Mouse (Mus musculus): Measurements from ENCODE around the gene Urb1. TPM values are rescaled to one million over a fixed set of nuclear protein-coding genes. Genes with fewer than 3 reads are reported as not detected.

The Urb1 gene
- polyA plus RNA-seq (2015; fragmentation: Nextera tagmentation; extraction: Ambion mirVana): 4.2 and 5.1 TPM in 2 replicates

DNA sequence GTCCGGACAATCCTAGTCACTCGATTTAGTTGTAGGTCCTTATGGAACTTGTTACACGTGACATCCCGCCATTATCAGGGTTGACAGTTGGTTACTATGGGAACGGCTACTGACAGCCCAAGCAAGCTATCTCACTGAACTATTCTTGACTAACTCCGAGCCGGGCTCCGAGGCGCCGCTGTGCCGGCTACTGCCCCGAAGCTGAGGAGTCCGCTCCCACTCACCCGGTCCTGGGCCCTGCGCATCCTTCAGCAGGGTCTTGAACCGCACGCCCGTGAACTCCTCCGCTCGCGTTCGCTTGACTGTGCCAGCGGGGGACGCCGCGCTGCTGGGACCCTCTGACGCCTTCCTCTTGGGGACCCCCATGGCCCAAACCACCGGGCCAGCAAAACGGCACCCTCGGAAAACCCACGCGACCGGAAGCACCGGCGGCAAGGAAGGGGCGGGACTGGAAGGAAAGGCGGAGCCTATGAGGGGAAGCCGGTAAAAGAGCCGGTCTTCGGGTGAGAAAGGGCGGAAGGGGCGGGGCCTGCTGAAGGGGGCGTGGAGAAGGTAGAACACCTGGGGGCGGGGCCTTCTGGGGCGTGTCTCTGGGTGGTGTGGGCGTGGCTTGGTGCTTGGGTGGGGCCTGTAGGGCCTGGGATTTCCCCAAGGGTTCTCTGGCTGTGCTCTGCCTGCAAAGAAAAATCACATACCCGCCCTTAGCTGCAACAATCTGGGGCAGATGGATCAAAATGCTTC is at the start of gene Urb1:
Gene Urb1, minus strand, starts transcription at position 439 of the 741 bp plus-strand sequence.
- peak; percentile 96 for ATAC-seq (replicated peaks; ENCODE audit: low FRiP score, low read depth)

DNA sequence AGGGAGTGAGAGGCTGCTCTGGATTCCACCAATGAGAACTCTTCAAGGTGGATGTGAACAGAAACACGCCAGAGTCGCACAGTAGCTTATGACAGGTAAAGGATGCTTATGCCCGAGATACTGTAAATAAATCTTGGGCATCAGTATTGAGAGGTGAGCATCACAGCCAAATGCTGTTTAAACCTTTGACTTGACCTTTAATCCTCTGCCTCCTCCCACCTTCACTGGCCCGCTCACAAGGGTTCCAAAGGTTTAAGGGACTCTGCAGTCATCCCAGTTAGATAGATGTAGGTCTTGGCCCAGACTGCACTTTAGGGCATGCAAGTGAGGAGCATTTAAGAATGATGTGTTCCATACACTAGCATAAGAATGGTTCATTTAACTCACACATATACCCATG is 48.0 kb upstream of the Urb1 start:
- Histone ChIP-seq H3K27ac (no peak overlapping the region), H3K9ac (ENCODE audit: low read depth, low read length) (no peak overlapping the region), H3K4me3 (replicated peaks; ENCODE audit: low read depth, low read length) (no peak overlapping the region), H3K4me2 (ENCODE audit: low read length) (no peak overlapping the region), H3K4me1 (replicated peaks; ENCODE audit: insufficient read depth, low read length) (no peaks in the 10 kb centered on the region), H3K27me3 (ENCODE audit: insufficient read depth, low read length) (no peaks in the 10 kb centered on the region), H3K36me3 (ENCODE audit: insufficient read depth, low read length) (no peaks in the 10 kb centered on the region), H3K9me3 (replicated peaks; ENCODE audit: low read length) (no peaks in the 10 kb centered on the region)
- ATAC-seq (replicated peaks; ENCODE audit: low FRiP score, low read depth) (no peak), DNase-seq (ENCODE audit: low spot score) (no peak)
- no peak for TF ChIP-seq CTCF (IDR thresholded peaks at IDR 0.05; ENCODE audit: low read depth)
- WGBS: 57% methylated on average over 4 of the region's 4 CpGs

More for the DNA sequence above, at the start of gene Urb1:
- Histone ChIP-seq H3K27me3 (ENCODE audit: insufficient read depth, low read length) (no peaks in the 10 kb centered on the region), H3K9me3 (replicated peaks; ENCODE audit: low read length) (no peaks in the 10 kb centered on the region), H3K4me3 (replicated peaks; ENCODE audit: low read depth, low read length) (peak within 1 kb of the TSS; percentile 82), H3K9ac (ENCODE audit: low read depth, low read length) (peak within 1 kb of the TSS; percentile 49), H3K36me3 (ENCODE audit: insufficient read depth, low read length) (no peaks in the 10 kb centered on the region; the same call in 1 of the 2 replicates), H3K27ac (peak within 1 kb of the TSS; percentile 62), H3K4me2 (ENCODE audit: low read length) (peak within 1 kb of the TSS; percentile 81), H3K4me1 (replicated peaks; ENCODE audit: insufficient read depth, low read length) (0 out of 2 replicates have a peak, but pooled peaks cover 4% of the 10 kb centered on the region)
- DNase-seq (ENCODE audit: low spot score): peak; percentile 98
- no peak for TF ChIP-seq CTCF (IDR thresholded peaks at IDR 0.05; ENCODE audit: low read depth)
- under 1% methylated on average over 47 of the region's 47 CpGs for WGBS

DNA sequence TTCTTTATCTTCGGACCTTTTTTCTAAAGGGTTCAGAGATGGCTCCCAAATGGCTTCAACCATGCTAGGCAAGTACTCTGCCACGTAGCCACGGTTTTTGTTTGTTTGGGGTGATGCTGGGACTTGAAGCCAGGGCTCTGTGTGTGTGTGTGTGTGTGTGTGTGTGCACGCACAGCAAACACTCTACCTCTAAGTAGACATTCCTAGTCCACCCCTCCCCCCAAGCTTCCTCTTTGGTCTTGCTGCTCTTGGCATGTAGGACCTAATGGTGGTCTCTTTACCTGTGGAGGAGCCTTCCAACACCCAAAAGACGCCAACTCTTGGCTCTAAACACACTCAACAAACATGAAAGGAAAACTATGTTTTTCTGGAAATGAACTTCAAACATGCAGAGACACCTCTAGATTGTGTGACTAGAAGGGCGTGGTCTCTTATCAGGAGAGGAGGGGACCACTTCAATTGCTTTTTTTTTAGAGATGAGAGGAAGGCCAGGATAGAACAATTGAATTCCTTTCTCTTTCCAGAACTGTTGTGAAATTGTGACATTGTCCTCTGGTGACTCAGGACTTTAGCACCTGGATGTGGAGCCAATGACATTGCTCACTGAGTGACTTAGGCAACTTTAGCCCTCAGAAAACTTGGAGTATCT is 46.5 kb upstream of the Urb1 start:
- DNase-seq (ENCODE audit: low spot score): no peak

DNA sequence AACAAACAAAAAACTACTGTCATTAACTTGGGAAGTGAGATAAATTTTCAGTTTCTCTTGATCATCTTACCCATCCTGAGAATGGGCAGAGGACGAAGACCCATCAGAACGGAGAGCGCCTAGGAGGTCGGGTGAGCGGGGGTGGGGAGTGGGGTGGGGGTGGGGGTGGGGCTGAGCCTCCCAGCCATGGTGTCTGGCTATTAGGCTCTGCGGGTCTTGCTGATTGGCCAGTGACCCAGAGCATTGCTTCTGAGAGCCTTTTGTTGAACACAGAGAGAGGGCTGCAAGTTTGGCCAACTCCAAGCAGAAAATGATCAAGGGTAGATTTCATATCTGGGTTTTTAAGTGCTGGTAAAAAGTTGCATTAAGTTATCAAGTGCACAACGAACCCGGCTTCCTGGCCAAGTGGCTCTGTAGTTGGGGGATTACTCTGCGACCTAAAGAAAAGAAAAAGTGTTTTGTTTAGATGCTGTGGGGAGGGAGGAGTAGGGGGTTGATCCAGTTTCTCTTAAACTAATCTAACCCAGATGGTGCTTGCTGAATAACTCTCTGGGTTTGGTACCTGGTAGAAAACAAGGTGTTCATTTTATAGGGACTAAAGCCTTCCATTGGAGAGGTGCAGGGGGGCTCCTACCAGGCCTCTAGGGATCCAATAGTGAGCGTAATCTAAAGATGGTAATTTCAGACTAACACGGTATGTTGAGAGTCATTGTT is 41.6 kb upstream of the Urb1 start:
- Histone ChIP-seq H3K9me3 (replicated peaks; ENCODE audit: low read length) (no peaks in the 10 kb centered on the region), H3K4me3 (replicated peaks; ENCODE audit: low read depth, low read length) (no peak overlapping the region), H3K9ac (ENCODE audit: low read depth, low read length) (no peak overlapping the region), H3K4me2 (ENCODE audit: low read length) (no peak overlapping the region), H3K27ac (no peak overlapping the region), H3K27me3 (ENCODE audit: insufficient read depth, low read length) (no peaks in the 10 kb centered on the region), H3K36me3 (ENCODE audit: insufficient read depth, low read length) (no peaks in the 10 kb centered on the region), H3K4me1 (replicated peaks; ENCODE audit: insufficient read depth, low read length) (no peaks in the 10 kb centered on the region)
- WGBS: 66% methylated on average over 11 of the region's 11 CpGs
- TF ChIP-seq CTCF (IDR thresholded peaks at IDR 0.05; ENCODE audit: low read depth): no peak
- ATAC-seq (replicated peaks; ENCODE audit: low FRiP score, low read depth): no peak
- no peak for DNase-seq (ENCODE audit: low spot score)

More for the DNA sequence above, 46.5 kb upstream of the Urb1 start:
- no peak overlapping the region for H3K9ac ChIP-seq (ENCODE audit: low read depth, low read length)
- no peaks in the 10 kb centered on the region for H3K9me3 ChIP-seq (replicated peaks; ENCODE audit: low read length)
- no peaks in the 10 kb centered on the region for H3K27me3 ChIP-seq (ENCODE audit: insufficient read depth, low read length)
- no peak for ATAC-seq (replicated peaks; ENCODE audit: low FRiP score, low read depth)
- no peak overlapping the region for H3K4me3 ChIP-seq (replicated peaks; ENCODE audit: low read depth, low read length)
- no peak overlapping the region for H3K27ac ChIP-seq
- H3K4me1 ChIP-seq (replicated peaks; ENCODE audit: insufficient read depth, low read length): no peaks in the 10 kb centered on the region
- no peak for TF ChIP-seq CTCF (IDR thresholded peaks at IDR 0.05; ENCODE audit: low read depth)
- H3K36me3 ChIP-seq (ENCODE audit: insufficient read depth, low read length): no peaks in the 10 kb centered on the region
- WGBS: 86% methylated on average over 6 of the region's 6 CpGs
- no peak overlapping the region for H3K4me2 ChIP-seq (ENCODE audit: low read length)

DNA sequence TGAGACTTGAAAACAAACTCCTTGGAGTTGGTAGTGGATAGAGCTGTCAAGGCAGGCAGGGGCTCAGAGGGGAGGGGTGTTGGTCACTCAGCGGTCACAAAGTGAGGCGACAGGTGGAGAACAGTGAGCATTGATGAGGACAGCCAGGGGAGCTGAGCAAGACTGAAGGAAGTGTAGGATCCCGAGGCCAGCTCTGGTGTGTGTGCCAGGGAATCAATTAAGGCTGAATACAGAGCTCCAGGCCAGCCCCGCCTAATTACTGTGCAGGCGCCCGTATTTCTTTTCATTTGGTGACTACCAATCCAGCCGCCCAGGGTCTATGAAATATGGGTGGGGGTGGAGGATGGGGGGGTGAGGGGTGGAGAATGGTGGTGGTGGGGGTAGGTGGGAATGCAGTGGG is 40.7 kb upstream of the Urb1 start:
- no peak overlapping the region for H3K4me3 ChIP-seq (replicated peaks; ENCODE audit: low read depth, low read length)
- no peaks in the 10 kb centered on the region for H3K27me3 ChIP-seq (ENCODE audit: insufficient read depth, low read length)
- H3K9ac ChIP-seq (ENCODE audit: low read depth, low read length): no peak overlapping the region
- H3K9me3 ChIP-seq (replicated peaks; ENCODE audit: low read length): no peaks in the 10 kb centered on the region
- ATAC-seq (replicated peaks; ENCODE audit: low FRiP score, low read depth): no peak
- no peaks in the 10 kb centered on the region; the same call in 1 of the 2 replicates for H3K4me1 ChIP-seq (replicated peaks; ENCODE audit: insufficient read depth, low read length)
- H3K4me2 ChIP-seq (ENCODE audit: low read length): no peak overlapping the region
- DNase-seq (ENCODE audit: low spot score): no peak
- WGBS: 61% methylated on average over 7 of the region's 7 CpGs
- no peak for TF ChIP-seq CTCF (IDR thresholded peaks at IDR 0.05; ENCODE audit: low read depth)
- no peaks in the 10 kb centered on the region for H3K36me3 ChIP-seq (ENCODE audit: insufficient read depth, low read length)
- H3K27ac ChIP-seq: no peak overlapping the region

DNA sequence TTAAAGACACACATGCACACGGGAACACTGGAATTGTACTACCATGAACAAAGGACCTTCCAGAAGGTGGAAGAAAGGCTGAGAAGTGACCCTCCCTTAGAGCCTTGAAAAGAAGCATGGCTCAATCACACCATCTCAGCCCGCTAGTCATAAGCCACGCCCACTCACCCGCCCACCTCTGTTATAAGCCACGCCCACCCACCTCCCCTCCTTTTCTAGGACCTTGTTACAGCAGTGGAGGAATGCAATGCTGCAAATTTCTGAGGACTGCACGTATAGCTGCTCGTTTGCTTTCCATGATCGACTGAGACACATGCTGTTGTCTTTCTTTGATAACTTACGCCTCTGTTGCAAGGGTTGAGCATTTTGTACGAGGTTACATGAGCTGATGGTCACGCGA is 39.0 kb upstream of the Urb1 start:
- H3K4me3 ChIP-seq (replicated peaks; ENCODE audit: low read depth, low read length): no peak overlapping the region
- WGBS: 53% methylated on average over 12 of the region's 12 CpGs
- H3K4me1 ChIP-seq (replicated peaks; ENCODE audit: insufficient read depth, low read length): no peaks in the 10 kb centered on the region; the same call in 1 of the 2 replicates
- no peaks in the 10 kb centered on the region for H3K36me3 ChIP-seq (ENCODE audit: insufficient read depth, low read length)
- peak; percentile 40 for DNase-seq (ENCODE audit: low spot score)
- ATAC-seq (replicated peaks; ENCODE audit: low FRiP score, low read depth): peak; percentile 43; the same call in 1 of the 2 replicates
- no peak overlapping the region for H3K4me2 ChIP-seq (ENCODE audit: low read length)
- TF ChIP-seq CTCF (IDR thresholded peaks at IDR 0.05; ENCODE audit: low read depth): no peak
- no peaks in the 10 kb centered on the region for H3K9me3 ChIP-seq (replicated peaks; ENCODE audit: low read length)
- no peak overlapping the region for H3K9ac ChIP-seq (ENCODE audit: low read depth, low read length)
- no peak overlapping the region for H3K27ac ChIP-seq
- H3K27me3 ChIP-seq (ENCODE audit: insufficient read depth, low read length): no peaks in the 10 kb centered on the region

All from kidney, postnatal 0 days (tissue).